Mouse (Mus musculus) right cerebral cortex, postnatal 14 days (tissue): ENCODE measurements around the gene Zfyve27.

Experiments
- DNase-seq: peaks from one replicate; pipeline ENCODE4 v3.0.0; 2022

Zfyve27 gene

DNA sequence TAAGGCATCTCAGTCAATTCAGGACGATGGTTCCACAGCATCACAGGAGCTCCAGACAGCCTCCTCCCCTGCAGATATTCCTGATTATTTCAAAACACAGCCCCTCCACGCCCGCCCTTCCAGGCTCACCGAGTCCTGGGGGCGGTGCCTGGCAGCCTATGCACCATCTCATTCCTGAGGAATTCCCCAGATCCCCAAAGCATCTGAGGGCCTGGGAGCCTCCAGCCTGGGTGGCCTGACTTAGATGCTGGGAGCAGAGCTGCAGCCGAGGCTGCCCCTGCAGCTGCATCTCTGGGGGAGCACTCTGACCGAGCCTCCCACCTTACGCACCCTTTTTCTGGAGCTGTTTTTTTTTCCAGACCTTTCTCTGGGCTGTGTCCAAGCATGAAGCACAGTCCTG lies 77.1 kb downstream of the Zfyve27 start:
- DNase-seq, result no peak

DNA sequence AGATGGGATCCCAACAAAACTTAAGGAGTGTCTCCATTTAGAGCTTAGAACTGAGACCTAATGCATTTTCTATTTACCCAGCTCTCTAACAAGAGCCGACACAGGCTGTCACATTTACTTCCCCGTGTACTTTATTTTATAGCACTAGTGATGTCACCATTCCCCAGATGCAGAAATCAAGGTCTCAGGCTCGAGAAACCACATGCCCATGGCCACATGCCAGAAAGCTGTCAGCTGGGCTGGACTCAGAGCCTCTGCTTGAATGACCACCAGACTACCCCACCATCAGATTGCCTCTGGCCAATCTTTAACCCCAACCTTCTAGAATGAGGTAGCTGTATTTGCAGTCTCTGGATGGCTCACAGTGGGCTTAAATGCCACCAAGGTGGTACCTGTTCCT lies 79.7 kb downstream of the Zfyve27 start:
- DNase-seq, result no peak
